Mouse (Mus musculus) stomach, postnatal 0 days (tissue): ENCODE measurements around the gene Tbc1d15.
"Not testable (repeated sequence)": the region's sequence is repeated elsewhere in the genome, so short reads cannot be mapped to it uniquely, and the experiment has no call there.

Experiments used
- CTCF ChIP-seq: IDR thresholded peaks from 2 replicates; pipeline ENCODE4 v1.5.1; 2016; ENCODE audit warnings: antibody characterized with exemption, low read depth, mild to moderate bottlenecking, moderate library complexity
- EP300 ChIP-seq: optimal IDR thresholded peaks from 2 replicates; pipeline ENCODE3; 2016; ENCODE audit warnings: antibody characterized with exemption

- TF ChIP-seq EP300: not testable (repeated sequence)
- peak; percentile 25 for TF ChIP-seq CTCF
Observed at GRCm38 (mm10) chr10:115178019-115178418, 73.2 kb downstream of the Tbc1d15 start.
